Mouse (Mus musculus) forebrain, embryonic 11.5 days (tissue): ENCODE results near the gene Mtf1. TPM values are rescaled to one million over a fixed set of nuclear protein-coding genes. Genes with fewer than 3 reads are reported as not detected.

Experiments used
- ATAC-seq: fragments of 200-750 bp; cut with Nextera tagmentation; replicated peaks from 2 replicates; pipeline ENCODE4 v1.8.0; 2017; ENCODE audit warnings: moderate TSS enrichment; ENCODE audit not compliant: low FRiP score
- DNase-seq: peaks from one replicate; pipeline ENCODE4 v3.0.0-alpha.2; 2017; ENCODE audit warnings: low spot score
- H3K27ac ChIP-seq: fragments of 300-500 bp; sonication (generic); 2 replicates; pipeline ENCODE4 v1.5.1; 2014; ENCODE audit warnings: low read depth, low read length
- H3K27me3 ChIP-seq: fragments of 300-500 bp; sonication (generic); 2 replicates; pipeline ENCODE4 v1.6.1; 2014; ENCODE audit warnings: mild to moderate bottlenecking, low read length, mixed read lengths; ENCODE audit not compliant: control insufficient read depth, insufficient read depth
- H3K36me3 ChIP-seq: fragments of 300-500 bp; sonication (generic); 2 replicates; pipeline ENCODE4 v1.6.1; 2014; ENCODE audit warnings: mild to moderate bottlenecking, low read length, moderate library complexity, mixed read lengths; ENCODE audit not compliant: control insufficient read depth, insufficient read depth
- H3K4me1 ChIP-seq: fragments of 300-500 bp; sonication (generic); replicated peaks from 2 replicates; pipeline ENCODE4 v1.6.1; 2014; ENCODE audit warnings: low read length, mixed read lengths; ENCODE audit not compliant: control insufficient read depth, insufficient read depth
- H3K4me2 ChIP-seq: fragments of 300-500 bp; sonication (generic); 2 replicates; pipeline ENCODE4 v1.6.1; 2014; ENCODE audit warnings: low read depth, mild to moderate bottlenecking, low read length, moderate library complexity, mixed read lengths; ENCODE audit not compliant: severe bottlenecking
- H3K4me3 ChIP-seq: fragments of 300-500 bp; sonication (generic); 2 replicates; pipeline ENCODE4 v1.5.1; 2014; ENCODE audit warnings: low read depth, low read length
- H3K9ac ChIP-seq: fragments of 300-500 bp; sonication (generic); 2 replicates; pipeline ENCODE4 v1.6.1; 2014; ENCODE audit warnings: low read length
- H3K9me3 ChIP-seq: fragments of 300-500 bp; sonication (generic); 2 replicates; pipeline ENCODE4 v1.6.1; 2016; ENCODE audit warnings: low read length, mixed read lengths; ENCODE audit not compliant: control insufficient read depth
- WGBS: fragments of 180-500 bp; shearing (Covaris S2); extraction: QIAGEN DNeasy Blood & Tissue Kit; methylation state at CpG from one replicate; pipeline ENCODE4 v1.1.7; 2014; 5-methylcytosine and 5-hydroxymethylcytosine counted together
- polyA plus RNA-seq: library from polyadenylated mRNA; unstranded; fragments of >200 nt; fragmentation: Nextera tagmentation; extraction: Ambion mirVana; gene quantifications from 2 replicates; pipeline ENCODE4 v1.2.1, GENCODE M21; 2014

The Mtf1 gene
- polyA plus RNA-seq, 1 experiment from 2014 or later: 15.4 TPM

GRCm38 (mm10) chr4:124889935-124890334, 88.0 kb downstream of the Mtf1 start:
- Histone ChIP-seq H3K27me3 (peaks cover 22% of the 10 kb centered on the region), H3K4me2 (no peak overlapping the region), H3K9me3 (no peaks in the 10 kb centered on the region), H3K9ac (no peak overlapping the region), H3K4me3 (no peak overlapping the region), H3K36me3 (no peaks in the 10 kb centered on the region), H3K4me1 (peaks cover 5% of the 10 kb centered on the region; the same call in 1 of the 2 replicates), H3K27ac (no peak overlapping the region)
- DNase-seq: no peak
- ATAC-seq: no peak
- 89% methylated on average over 2 of the region's 2 CpGs for WGBS

DNA sequence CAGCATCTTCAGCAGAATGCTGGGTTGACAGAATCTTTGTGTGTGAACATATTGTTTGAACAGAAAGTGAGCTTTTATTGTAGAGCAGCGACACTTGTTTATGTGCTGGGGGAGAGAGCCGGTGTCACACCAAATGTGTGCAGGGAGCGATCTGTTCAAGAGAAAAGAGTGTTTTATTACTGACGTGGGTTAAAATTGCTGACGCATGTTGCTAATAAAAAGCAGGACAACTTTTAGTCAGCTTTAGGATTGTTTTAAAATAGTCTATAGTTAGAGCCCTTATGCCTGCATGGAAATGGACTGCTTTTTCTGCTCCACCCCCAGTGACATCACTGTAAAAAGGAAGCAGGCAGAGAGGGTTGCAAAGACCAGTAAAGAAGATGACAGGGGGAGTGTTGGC, 88.9 kb downstream of the Mtf1 start:
- Histone ChIP-seq H3K9ac (no peak overlapping the region), H3K4me1 (peaks cover 5% of the 10 kb centered on the region; the same call in 1 of the 2 replicates), H3K27me3 (peaks cover 31% of the 10 kb centered on the region), H3K4me2 (no peak overlapping the region), H3K4me3 (no peak overlapping the region), H3K9me3 (no peaks in the 10 kb centered on the region), H3K27ac (no peak overlapping the region), H3K36me3 (no peaks in the 10 kb centered on the region)
- ATAC-seq (no peak), DNase-seq (no peak)
- WGBS: 80% methylated on average over 5 of the region's 5 CpGs

GRCm38 (mm10) chr4:124893769-124894168, 91.9 kb downstream of the Mtf1 start:
- Histone ChIP-seq H3K27me3 (peaks cover 34% of the 10 kb centered on the region), H3K4me2 (no peak overlapping the region), H3K4me1 (peaks cover 10% of the 10 kb centered on the region), H3K9ac (no peak overlapping the region), H3K9me3 (no peaks in the 10 kb centered on the region), H3K36me3 (no peaks in the 10 kb centered on the region), H3K27ac (no peak overlapping the region), H3K4me3 (no peak overlapping the region)
- ATAC-seq: no peak
- 30% methylated on average over 6 of the region's 6 CpGs for WGBS
- peak; percentile 48 for DNase-seq

DNA sequence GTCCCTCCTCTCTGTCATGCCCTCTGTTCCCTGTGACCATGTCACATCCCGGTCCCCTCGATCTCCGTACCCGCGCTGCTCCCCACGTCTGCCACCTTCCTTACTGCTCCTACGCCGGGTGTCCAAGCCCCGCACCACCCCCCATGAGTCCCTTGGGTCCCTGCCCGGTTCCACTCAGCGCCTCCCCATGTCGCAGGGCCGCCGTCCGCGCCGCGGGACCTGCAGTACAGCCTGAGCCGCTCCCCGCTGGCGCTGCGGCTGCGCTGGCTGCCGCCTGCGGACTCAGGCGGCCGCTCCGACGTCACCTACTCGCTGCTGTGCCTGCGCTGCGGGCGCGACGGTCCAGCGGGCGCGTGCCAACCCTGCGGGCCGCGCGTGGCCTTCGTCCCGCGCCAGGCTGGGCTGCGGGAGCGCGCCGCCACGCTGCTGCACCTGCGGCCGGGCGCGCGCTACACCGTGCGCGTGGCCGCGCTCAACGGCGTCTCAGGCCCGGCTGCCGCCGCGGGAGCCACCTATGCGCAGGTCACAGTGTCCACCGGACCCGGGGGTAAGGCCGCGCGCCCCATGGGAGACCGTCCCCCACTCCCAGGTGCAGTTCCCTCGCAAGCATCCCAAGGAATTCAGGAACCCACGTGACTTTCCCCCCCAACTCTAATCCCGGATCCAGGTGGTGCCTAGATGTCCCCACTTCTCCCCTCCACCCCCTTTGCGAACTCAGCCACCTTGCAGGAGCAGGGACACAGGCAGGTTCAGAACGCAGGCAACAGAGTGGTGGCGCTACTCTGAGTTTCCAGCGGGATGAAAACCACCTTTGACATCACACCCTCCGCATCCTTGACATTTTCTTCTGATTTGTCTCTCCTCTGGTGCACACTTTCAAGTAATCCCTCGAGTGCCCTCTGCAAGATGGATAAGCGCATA, 92.9 kb downstream of the Mtf1 start:
- peaks cover 34% of the 10 kb centered on the region for H3K27me3 ChIP-seq
- peak overlapping the region; percentile 29 for H3K9ac ChIP-seq
- no peaks in the 10 kb centered on the region for H3K9me3 ChIP-seq
- DNase-seq (peak; percentile 65), ATAC-seq (no peak)
- H3K36me3 ChIP-seq: no peaks in the 10 kb centered on the region
- H3K4me3 ChIP-seq: peak overlapping the region; percentile 43
- 1% methylated on average over 82 of the region's 83 CpGs for WGBS
- peak overlapping the region; percentile 75 for H3K4me2 ChIP-seq
- peaks cover 14% of the 10 kb centered on the region for H3K4me1 ChIP-seq
- no peak overlapping the region for H3K27ac ChIP-seq

GRCm38 (mm10) chr4:124898428-124898827, 96.5 kb downstream of the Mtf1 start:
- DNase-seq: no peak
- Histone ChIP-seq H3K27ac (no peak overlapping the region), H3K9ac (peak overlapping the region; percentile 20; the same call in 1 of the 2 replicates), H3K4me1 (peaks cover 16% of the 10 kb centered on the region), H3K27me3 (peaks cover 27% of the 10 kb centered on the region), H3K9me3 (no peaks in the 10 kb centered on the region), H3K4me2 (no peak overlapping the region), H3K36me3 (no peaks in the 10 kb centered on the region), H3K4me3 (no peak overlapping the region)
- WGBS: 11% methylated on average over 10 of the region's 10 CpGs
- no peak for ATAC-seq

Other genes with a start within 250 kb of the Mtf1 start
- gene 3100002H09Rik, start 191.3 kb upstream of the Mtf1 start, polyA plus RNA-seq: 0.67 TPM in 1 of 2 replicates, not detected in the other
- 8.6 and 11.7 TPM in 2 replicates for gene Pou3f1, start 145.3 kb upstream of the Mtf1 start, polyA plus RNA-seq
- gene Utp11, start 108.5 kb upstream of the Mtf1 start, polyA plus RNA-seq: 55.3 and 63.2 TPM in 2 replicates
- gene Fhl3, start 101.4 kb upstream of the Mtf1 start, polyA plus RNA-seq: 5.5 and 6.4 TPM in 2 replicates
- 218 and 220 TPM in 2 replicates for gene Sf3a3, start 87.3 kb upstream of the Mtf1 start, polyA plus RNA-seq
- 34.1 and 36.8 TPM in 2 replicates for gene Inpp5b, start 60.3 kb upstream of the Mtf1 start, polyA plus RNA-seq
- 45.0 and 50.9 TPM in 2 replicates for gene Yrdc, start 48.6 kb downstream of the Mtf1 start, polyA plus RNA-seq
- gene 1110065P20Rik, start 49.1 kb downstream of the Mtf1 start, polyA plus RNA-seq: 49.5 and 51.7 TPM in 2 replicates
- gene Maneal, start 60.1 kb downstream of the Mtf1 start, polyA plus RNA-seq: 7.3 and 10.3 TPM in 2 replicates
- gene Epha10, start 78.8 kb downstream of the Mtf1 start, polyA plus RNA-seq: 1.5 and 1.6 TPM in 2 replicates
- gene 9930104L06Rik, start 134.9 kb downstream of the Mtf1 start, polyA plus RNA-seq: 5.9 and 6.1 TPM in 2 replicates
- gene Cdca8, start 137.2 kb downstream of the Mtf1 start, polyA plus RNA-seq: 284 and 293 TPM in 2 replicates
- gene Rspo1, start 184.3 kb downstream of the Mtf1 start, polyA plus RNA-seq: 56.2 and 64.8 TPM in 2 replicates
- 95.5 and 98.5 TPM in 2 replicates for gene Gnl2, start 214.5 kb downstream of the Mtf1 start, polyA plus RNA-seq